Mouse (Mus musculus): ENCODE data around the gene Ugt1a7c. TPM values are rescaled to one million over a fixed set of nuclear protein-coding genes. Genes with fewer than 3 reads are reported as not detected.
"Not testable (repeated sequence)": the region's sequence is repeated elsewhere in the genome, so short reads cannot be mapped to it uniquely, and the experiment has no call there.

Ugt1a7c gene
- total and polyA plus RNA-seq, 3 experiments: not detected

DNA sequence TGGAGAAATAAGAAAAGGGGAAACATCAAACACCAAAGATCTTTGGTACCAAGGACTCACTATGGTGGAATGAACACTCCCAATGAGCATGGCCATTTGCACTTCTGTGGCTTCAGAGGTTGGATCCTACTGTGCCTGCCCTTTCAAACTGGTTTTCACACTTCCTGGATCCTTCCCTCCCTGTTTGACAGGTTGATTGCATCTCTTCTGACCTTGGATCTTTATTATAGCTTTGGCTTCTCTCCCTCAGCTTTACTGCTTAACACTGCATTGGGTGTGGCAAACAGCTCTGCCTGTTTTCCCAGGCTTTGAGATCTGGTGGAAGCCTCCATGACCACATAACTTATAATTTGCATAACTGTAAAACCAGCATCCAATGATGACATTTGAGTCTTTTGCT is 125.5 kb downstream of the Ugt1a7c start:
- Histone ChIP-seq H3K36me3 (ENCODE audit: control insufficient read depth in 1 of 2, insufficient read depth in 2 of 2, low read length in 2 of 2) (no peaks in the 10 kb centered on the region), H3K79me2 (ENCODE audit: control insufficient read depth, insufficient read depth, low read length, poor library complexity) (no peaks in the 10 kb centered on the region), H3K9me3 (replicated peaks; ENCODE audit: insufficient read depth, low read length) (no peaks in the 10 kb centered on the region), H3K9ac (ENCODE audit: control insufficient read depth, low read depth, low read length, poor library complexity, severe bottlenecking) (no peak overlapping the region), H3K27me3 (ENCODE audit: control insufficient read depth in 1 of 2, insufficient read depth in 2 of 2, low read length in 2 of 2) (no peaks in the 10 kb centered on the region), H3K4me1 (ENCODE audit: control insufficient read depth in 1 of 2, insufficient read depth in 2 of 2, low read length in 2 of 2) (no peaks in the 10 kb centered on the region), H3K4me3 (ENCODE audit: control insufficient read depth in 1 of 2, insufficient read depth in 1 of 2, low read depth in 2 of 2, low read length in 2 of 2) (no peak overlapping the region), H3K27ac (ENCODE audit: control insufficient read depth, low read depth, low read length) (no peak overlapping the region)
- no peak for DNase-seq (ENCODE audit: low read depth, low spot score)
- TF ChIP-seq MAZ (IDR thresholded peaks at IDR 0.05; ENCODE audit: low read depth, low read length): no peak

DNA sequence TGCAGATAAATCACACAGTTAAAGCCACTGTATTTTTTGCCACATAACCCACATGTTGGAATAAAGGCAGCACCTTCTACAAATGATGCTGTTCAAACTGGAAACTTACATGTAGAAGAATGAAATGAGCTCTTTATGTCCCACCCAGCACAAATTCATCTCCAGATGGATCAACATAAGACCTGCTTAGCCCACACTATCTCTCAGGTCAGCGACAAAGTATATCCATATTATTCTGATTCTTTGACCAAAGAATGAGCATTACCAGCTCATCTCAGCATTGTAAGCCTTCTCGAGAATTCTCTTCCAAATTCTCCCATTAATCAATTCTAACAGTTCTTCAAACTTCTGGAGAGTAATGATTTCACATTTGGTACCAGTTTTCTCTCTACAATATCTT is 127.4 kb downstream of the Ugt1a7c start:
- no peak overlapping the region for H3K27ac ChIP-seq (ENCODE audit: control insufficient read depth, low read depth, low read length)
- H3K4me1 ChIP-seq (ENCODE audit: control insufficient read depth in 1 of 2, insufficient read depth in 2 of 2, low read length in 2 of 2): no peaks in the 10 kb centered on the region
- H3K9ac ChIP-seq (ENCODE audit: control insufficient read depth, low read depth, low read length, poor library complexity, severe bottlenecking): no peak overlapping the region
- no peak overlapping the region for H3K4me3 ChIP-seq (ENCODE audit: control insufficient read depth in 1 of 2, insufficient read depth in 1 of 2, low read depth in 2 of 2, low read length in 2 of 2)
- H3K79me2 ChIP-seq (ENCODE audit: control insufficient read depth, insufficient read depth, low read length, poor library complexity): no peaks in the 10 kb centered on the region
- TF ChIP-seq USF2 (IDR thresholded peaks at IDR 0.05; ENCODE audit: borderline replicate concordance in 1 of 2, insufficient read depth in 1 of 2, low read depth in 1 of 2, low read length in 2 of 2): no peak
- no peak for TF ChIP-seq MYB (IDR thresholded peaks at IDR 0.05; ENCODE audit: low read depth, low read length)
- no peak for TF ChIP-seq SIN3A (IDR thresholded peaks at IDR 0.05; ENCODE audit: low read length)
- no peak for TF ChIP-seq POLR2AphosphoS2 (IDR thresholded peaks at IDR 0.05; ENCODE audit: low read length)
- TF ChIP-seq NRF1 (IDR thresholded peaks at IDR 0.05; ENCODE audit: insufficient read depth, low read depth, low read length, poor library complexity, severe bottlenecking): no peak
- TF ChIP-seq ELF1 (IDR thresholded peaks at IDR 0.05; ENCODE audit: low read depth, low read length): no peak
- TF ChIP-seq ZC3H11A (IDR thresholded peaks at IDR 0.05; ENCODE audit: low read depth, low read length): no peak
- no peak for TF ChIP-seq MAZ (IDR thresholded peaks at IDR 0.05; ENCODE audit: low read depth, low read length)
- no peaks in the 10 kb centered on the region for H3K27me3 ChIP-seq (ENCODE audit: control insufficient read depth in 1 of 2, insufficient read depth in 2 of 2, low read length in 2 of 2)
- no peaks in the 10 kb centered on the region for H3K36me3 ChIP-seq (ENCODE audit: control insufficient read depth in 1 of 2, insufficient read depth in 2 of 2, low read length in 2 of 2)
- no peak for DNase-seq (ENCODE audit: low read depth, low spot score)
- no peaks in the 10 kb centered on the region for H3K9me3 ChIP-seq (replicated peaks; ENCODE audit: insufficient read depth, low read length)

DNA sequence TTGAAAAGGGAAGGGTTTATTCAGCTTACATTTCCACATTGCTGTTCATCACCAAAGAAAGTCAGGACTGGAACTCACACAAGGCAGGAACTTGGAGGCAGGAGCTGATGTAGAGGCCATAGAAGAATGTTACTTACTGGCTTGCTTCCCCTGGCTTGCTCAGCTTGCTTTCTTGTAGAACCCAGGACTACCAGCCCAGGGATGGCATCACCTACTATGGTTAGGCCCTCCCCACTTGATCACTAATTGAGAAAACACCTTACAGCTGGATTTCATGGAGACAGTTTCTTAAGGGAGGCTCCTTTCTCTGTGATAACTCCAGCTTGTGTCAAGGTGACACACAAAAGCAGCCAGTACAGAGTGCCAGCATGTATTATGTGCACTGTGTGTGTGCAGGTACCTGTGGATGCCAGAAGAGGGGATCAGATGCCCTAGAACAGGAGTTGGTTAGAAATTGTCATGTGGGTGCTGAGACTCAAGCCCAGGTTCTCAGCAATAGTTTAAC is 128.2 kb downstream of the Ugt1a7c start:
- not testable (repeated sequence) for H3K36me3 ChIP-seq (ENCODE audit: control insufficient read depth in 1 of 2, insufficient read depth in 2 of 2, low read length in 2 of 2); H3K27ac ChIP-seq (ENCODE audit: control insufficient read depth, low read depth, low read length); H3K4me1 ChIP-seq (ENCODE audit: control insufficient read depth in 1 of 2, insufficient read depth in 2 of 2, low read length in 2 of 2); H3K9ac ChIP-seq (ENCODE audit: control insufficient read depth, low read depth, low read length, poor library complexity, severe bottlenecking); H3K27me3 ChIP-seq (ENCODE audit: control insufficient read depth in 1 of 2, insufficient read depth in 2 of 2, low read length in 2 of 2); H3K4me3 ChIP-seq (ENCODE audit: control insufficient read depth in 1 of 2, insufficient read depth in 1 of 2, low read depth in 2 of 2, low read length in 2 of 2); H3K9me3 ChIP-seq (replicated peaks; ENCODE audit: insufficient read depth, low read length); DNase-seq (ENCODE audit: low read depth, low spot score); H3K79me2 ChIP-seq (ENCODE audit: control insufficient read depth, insufficient read depth, low read length, poor library complexity)

DNA sequence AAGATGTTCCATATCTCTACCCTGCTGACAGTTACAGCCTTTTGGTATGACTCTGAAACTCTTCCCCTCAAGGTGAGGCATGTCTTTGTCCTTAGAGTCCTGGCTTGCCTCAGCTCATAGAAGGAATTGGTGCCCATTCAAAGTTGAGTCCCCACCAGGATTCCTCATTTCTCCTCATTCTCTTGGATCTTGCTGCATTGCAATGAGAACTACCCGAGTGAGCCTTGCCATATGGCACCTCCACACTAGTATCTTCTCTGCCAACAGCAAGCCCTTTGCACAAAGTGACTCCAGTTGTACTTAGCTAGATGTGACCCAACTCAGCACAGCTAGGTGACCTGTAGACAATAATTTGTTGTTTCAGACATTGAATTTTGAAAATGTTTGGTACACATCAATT is 128.7 kb downstream of the Ugt1a7c start:
- no peak overlapping the region for H3K4me3 ChIP-seq (ENCODE audit: control insufficient read depth in 1 of 2, insufficient read depth in 1 of 2, low read depth in 2 of 2, low read length in 2 of 2)
- TF ChIP-seq POLR2AphosphoS5 (IDR thresholded peaks at IDR 0.05; ENCODE audit: borderline replicate concordance, low read depth, low read length): no peak
- TF ChIP-seq EP300 (IDR thresholded peaks at IDR 0.05; ENCODE audit: low read depth in 1 of 2, low read length in 2 of 2): no peak
- no peak for TF ChIP-seq MEF2A (IDR thresholded peaks at IDR 0.05; ENCODE audit: extremely low read depth, insufficient replicate concordance, low read depth, low read length, poor library complexity, severe bottlenecking)
- no peak for TF ChIP-seq MAZ (IDR thresholded peaks at IDR 0.05; ENCODE audit: low read depth, low read length)
- TF ChIP-seq MXI1 (IDR thresholded peaks at IDR 0.05; ENCODE audit: low read depth, low read length): no peak
- TF ChIP-seq HCFC1 (IDR thresholded peaks at IDR 0.05; ENCODE audit: low read depth, low read length): no peak
- TF ChIP-seq TBP (IDR thresholded peaks at IDR 0.05; ENCODE audit: low read depth, low read length): no peak
- TF ChIP-seq ZKSCAN1 (IDR thresholded peaks at IDR 0.05; ENCODE audit: low read depth, low read length): no peak
- no peak for TF ChIP-seq ZC3H11A (IDR thresholded peaks at IDR 0.05; ENCODE audit: low read depth, low read length)
- no peak for TF ChIP-seq MYC (IDR thresholded peaks at IDR 0.05; ENCODE audit: low read depth, low read length)
- no peak for TF ChIP-seq GATA1 (IDR thresholded peaks at IDR 0.05; ENCODE audit: low read depth, low read length)
- TF ChIP-seq USF1 (IDR thresholded peaks at IDR 0.05; ENCODE audit: low read depth, low read length): no peak
- no peak for TF ChIP-seq UBTF (IDR thresholded peaks at IDR 0.05; ENCODE audit: borderline replicate concordance, insufficient read depth, low read depth, low read length)
- H3K36me3 ChIP-seq (ENCODE audit: control insufficient read depth in 1 of 2, insufficient read depth in 2 of 2, low read length in 2 of 2): no peaks in the 10 kb centered on the region
- no peak for DNase-seq (ENCODE audit: low read depth, low spot score)
- H3K9ac ChIP-seq (ENCODE audit: control insufficient read depth, low read depth, low read length, poor library complexity, severe bottlenecking): no peak overlapping the region
- no peaks in the 10 kb centered on the region for H3K27me3 ChIP-seq (ENCODE audit: control insufficient read depth in 1 of 2, insufficient read depth in 2 of 2, low read length in 2 of 2)
- H3K4me1 ChIP-seq (ENCODE audit: control insufficient read depth in 1 of 2, insufficient read depth in 2 of 2, low read length in 2 of 2): no peaks in the 10 kb centered on the region
- H3K79me2 ChIP-seq (ENCODE audit: control insufficient read depth, insufficient read depth, low read length, poor library complexity): no peaks in the 10 kb centered on the region
- no peak overlapping the region for H3K27ac ChIP-seq (ENCODE audit: control insufficient read depth, low read depth, low read length)
- no peaks in the 10 kb centered on the region for H3K9me3 ChIP-seq (replicated peaks; ENCODE audit: insufficient read depth, low read length)
